Comparison of ENCODE assay signal across 14 mouse cellular contexts in genomic region chr3:70543911-70544310, GRCm38 (mm10).
"Had no signal": no experiment of that assay in that cellular context is flagged by ENCODE, and none has a peak within 500 bp of the region (broad histone marks: within the 10 kb centered on the region; RNA-seq: fewer than 3 reads in every experiment).

No protein-coding gene starts in this region.

- H3K4me3 ChIP-seq: kidney, embryonic 15.5 days; limb, embryonic 10.5 days; liver, embryonic 15.5 days; myocyte; neural tube, embryonic 15.5 days had no signal

- H3K27ac ChIP-seq: kidney, embryonic 15.5 days; limb, embryonic 10.5 days; liver, embryonic 15.5 days; neural tube, embryonic 15.5 days; stomach, postnatal 0 days had no signal

- DNase-seq: kidney, adult 2 months; kidney, postnatal 25 days; layer of hippocampus, postnatal 36 days; lung, adult 2 months; lung, postnatal 36 days; midbrain, embryonic 14.5 days; thymus, adult 18-20 months; thymus, postnatal 36 days had no signal
